Mouse (Mus musculus) telencephalon, adult 2 months (tissue): ENCODE data around the gene Camk2d.

Source experiments
- DNase-seq: peaks from one replicate; pipeline ENCODE4 v3.0.0-alpha.2; 2011; ENCODE audit warnings: low read depth, low spot score

The Camk2d gene

DNA sequence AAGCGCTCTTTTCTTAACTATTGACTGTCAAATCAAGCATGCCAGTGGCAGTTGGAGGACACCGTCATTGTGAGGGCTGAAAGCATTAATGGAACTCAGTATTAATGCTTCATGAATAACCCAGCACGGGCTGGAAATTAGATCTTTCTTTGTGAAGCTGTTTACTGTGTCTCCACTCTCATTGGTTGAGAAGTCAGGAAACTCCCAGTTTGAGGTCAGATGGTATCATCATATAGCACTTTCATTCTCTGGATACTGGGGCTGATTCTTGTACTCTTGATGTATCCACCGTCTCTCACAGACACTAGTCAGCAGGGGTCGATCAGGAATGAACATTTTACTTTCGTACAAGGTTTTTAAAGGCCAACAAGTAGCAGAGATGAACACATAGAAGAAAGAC, 54.6 kb downstream of the Camk2d start:
- DNase-seq: no peak

DNA sequence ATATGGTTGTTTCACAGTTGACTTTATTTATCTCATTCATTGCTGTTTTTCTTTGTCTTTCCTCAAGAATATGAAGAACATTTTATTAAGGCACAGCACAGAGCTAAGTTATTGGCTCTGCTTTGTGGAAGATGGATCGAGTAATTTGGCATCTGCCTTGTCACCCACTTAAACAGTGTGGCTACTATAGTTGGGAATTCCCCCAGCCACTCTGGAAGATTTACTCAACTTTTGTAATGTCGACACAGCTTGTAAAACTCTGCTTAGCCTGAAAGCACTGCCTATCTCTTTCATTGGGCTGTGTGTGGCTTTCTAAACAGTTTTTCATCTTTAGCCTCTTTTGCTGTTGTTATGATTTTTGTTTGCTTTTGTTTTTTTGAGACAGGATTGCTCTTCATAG, 56.3 kb downstream of the Camk2d start:
- DNase-seq: no peak

DNA sequence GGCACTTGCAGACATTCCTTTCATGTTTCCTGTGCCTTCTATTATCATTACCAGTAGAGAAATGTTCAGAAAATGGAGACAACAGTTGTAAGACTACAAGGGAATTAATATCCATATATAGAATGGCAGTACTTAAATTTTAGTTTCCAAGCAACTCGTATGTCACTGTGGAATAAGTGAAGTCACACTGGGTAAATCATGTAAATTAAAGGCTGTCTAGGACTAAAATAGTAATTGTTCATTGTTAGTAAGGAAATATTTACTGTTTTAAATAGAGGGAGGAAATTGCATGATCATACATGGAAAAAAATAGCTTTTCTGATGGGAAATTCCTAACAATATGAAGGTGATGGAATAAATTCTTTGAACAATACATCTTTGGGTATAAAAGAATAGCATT, 57.0 kb downstream of the Camk2d start:
- DNase-seq: no peak

DNA sequence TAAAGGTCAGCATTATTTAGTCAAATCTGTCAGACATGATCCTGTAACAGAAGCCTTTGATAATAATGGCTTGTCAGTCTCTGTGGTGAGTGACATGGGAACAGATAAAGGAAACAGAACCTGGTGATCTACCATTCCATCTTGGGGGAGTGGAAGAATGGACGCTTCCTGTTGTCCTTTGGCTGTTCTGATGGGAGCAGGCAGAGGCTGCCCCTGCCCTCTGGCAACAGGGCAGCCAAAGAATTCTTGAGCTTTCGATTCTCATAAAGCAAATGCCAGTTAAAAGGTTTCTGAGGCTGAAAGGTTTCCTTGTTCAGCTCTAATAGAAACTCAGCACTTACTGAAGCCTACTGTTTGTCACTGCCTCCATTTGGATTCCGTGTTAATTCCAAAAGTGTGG, 60.1 kb downstream of the Camk2d start:
- DNase-seq: no peak

DNA sequence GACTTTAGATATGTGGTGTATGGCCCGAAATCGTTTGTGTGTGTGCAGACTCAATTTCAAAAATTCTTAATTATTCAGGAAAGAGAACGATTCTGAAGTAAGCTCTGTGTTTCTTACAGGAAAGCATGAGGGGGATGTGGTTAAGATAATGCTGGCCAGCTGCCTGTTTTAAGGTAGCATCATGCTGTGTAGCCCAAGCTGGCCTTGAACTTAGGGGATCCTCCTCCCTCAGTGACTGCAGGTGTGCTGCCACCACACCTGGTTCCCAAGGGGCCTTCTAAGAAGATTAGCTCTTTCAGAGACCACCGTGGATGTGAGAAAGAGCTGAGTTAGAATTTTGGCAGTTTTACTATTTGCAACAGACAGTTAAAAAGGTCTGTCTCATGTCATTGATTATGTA, 61.8 kb downstream of the Camk2d start:
- no peak for DNase-seq

DNA sequence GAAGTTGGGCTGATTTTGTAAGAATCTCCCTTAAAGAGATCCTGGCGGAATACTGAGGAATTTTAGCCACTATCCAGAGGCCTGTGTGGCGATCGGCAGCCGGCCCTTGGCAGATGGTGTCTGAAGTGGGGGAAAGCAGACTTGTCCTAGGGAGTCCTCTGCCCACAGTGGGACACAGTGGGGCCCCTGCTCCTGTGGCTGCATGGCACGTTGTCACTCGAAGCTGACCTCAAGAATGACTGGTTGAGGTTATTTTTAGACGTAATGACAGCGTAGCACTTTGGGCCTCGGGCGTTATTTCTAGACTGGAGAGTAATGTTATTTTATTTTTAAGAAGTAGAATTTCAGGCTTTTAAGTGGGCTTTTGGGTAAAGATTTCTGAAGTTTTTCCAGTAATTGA, 62.7 kb downstream of the Camk2d start:
- DNase-seq: no peak

DNA sequence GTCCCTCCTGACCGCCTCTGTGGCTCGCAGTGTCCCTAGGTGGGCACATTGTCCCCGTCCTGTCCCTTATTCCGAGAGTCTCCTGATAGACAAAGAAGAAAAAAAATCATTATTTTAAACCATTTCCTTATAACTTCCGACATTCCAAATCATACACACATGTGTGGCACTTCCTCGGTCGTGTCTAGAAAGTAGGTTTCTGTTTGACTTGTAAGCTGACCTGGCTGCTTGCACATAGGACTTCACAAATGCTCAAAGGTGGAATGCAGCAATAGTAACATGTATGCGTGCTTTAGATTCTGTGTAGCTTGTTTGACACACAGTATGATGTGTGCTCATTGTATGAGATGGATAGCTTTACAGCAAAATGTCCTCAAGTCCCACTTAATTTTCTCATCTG, 63.1 kb downstream of the Camk2d start:
- no peak for DNase-seq

DNA sequence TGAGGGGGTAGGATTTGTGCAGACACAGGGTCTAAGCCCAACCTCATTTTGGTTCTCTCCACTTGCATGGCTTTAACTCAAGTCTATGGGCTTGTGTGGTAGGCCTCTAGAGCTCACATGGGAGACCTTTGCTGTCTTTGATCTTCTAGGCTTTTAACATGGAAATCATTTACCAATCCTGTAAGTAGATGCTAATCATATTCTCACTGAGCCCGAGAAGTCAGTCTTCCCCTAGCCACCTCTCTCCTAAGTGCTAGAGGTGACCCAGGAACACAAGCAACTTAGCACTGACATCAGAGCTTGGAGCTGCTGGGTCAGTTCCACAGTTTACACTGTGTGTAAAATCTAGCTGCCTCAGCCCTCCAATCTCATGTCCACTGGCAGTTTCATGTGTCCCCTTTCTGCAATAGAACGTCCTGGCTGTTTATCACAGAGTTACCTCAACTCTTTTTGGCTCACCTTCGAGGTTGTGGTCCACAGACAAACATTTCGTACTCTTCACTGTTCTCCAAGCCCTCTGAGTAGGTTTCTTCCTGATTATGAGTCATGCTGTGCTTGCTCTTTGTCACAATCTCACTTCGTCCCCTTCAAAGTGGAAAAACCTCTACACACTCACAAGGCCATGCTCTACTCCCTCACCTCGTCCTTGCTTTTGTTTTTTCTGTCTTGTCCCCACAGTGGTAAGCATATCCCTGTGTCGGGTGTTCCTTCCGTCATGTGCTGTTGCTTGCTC, 63.9 kb downstream of the Camk2d start:
- no peak for DNase-seq

DNA sequence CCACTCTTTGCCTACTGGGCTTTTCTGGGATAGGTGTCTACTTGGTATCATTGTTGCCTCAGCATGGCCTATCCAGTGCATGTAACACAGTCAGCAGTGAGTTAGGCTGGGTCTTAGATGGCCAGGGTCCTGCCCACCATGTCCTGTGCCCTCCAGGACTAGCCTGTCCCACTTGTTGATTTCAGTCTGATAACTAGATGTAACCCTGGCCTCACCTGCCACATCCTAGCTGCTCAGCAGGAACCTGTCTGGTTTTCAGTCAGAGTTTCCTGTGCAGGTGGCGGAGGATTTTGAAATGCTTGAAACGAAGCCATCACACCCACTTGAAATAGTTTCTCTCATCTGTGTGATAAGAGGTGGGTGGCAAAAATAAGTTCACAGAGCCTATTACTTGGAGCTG, 64.5 kb downstream of the Camk2d start:
- no peak for DNase-seq

DNA sequence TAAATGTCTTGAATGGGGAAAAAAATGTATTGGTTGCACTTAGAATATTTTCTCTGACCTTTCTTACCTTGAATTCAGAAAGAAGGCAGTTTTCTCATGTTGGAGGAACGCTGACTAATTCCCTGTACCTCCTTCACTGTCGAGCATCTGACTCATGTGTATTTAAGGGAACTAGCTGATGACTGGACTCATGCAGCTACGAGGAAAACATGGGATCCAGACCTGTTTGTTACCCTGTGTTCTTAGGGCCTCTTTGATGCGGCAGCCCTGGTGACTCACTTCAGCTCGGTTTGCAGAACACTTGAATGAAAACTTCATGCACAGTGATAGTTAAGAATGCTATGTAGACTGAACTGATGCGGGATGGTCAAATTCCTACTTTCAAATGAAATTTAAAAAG, 64.9 kb downstream of the Camk2d start:
- DNase-seq: no peak

DNA sequence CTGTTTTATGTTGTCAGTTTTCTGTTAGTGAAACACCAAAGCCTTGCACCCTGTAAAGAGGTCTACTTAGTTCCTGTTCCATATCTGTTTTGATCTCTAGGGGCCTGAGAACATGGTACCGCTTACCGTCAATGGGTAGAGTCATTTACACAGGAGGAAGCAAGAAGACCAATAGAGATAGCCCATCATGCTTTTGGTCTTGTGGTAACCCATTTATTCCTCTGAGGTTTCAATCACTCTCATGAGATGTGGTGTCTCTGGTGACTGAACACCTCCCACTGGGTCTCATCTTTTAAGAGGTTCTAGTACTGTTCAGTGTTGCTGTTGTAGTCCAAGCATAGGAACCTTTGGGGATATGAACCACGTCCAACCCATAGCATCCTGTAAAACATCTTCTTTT, 65.8 kb downstream of the Camk2d start:
- no peak for DNase-seq

DNA sequence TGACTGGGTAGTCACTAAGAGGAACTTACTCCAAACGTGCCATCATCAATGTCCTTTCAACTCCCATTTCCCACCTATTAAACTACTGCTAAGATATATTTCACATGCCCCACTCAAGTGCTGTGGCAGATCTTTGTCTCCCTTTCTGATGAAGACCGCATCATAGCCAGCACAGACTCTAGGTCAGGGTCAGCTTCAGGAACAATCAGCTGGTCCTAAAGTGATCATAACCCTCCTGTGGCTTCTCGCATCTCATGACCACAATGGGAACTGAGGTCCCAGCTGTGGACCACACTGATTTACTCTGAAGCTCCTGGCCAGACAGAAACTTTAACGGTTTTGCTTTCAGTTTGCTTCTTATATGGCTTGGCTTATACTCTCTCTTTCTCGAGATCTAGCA, 67.3 kb downstream of the Camk2d start:
- DNase-seq: no peak

DNA sequence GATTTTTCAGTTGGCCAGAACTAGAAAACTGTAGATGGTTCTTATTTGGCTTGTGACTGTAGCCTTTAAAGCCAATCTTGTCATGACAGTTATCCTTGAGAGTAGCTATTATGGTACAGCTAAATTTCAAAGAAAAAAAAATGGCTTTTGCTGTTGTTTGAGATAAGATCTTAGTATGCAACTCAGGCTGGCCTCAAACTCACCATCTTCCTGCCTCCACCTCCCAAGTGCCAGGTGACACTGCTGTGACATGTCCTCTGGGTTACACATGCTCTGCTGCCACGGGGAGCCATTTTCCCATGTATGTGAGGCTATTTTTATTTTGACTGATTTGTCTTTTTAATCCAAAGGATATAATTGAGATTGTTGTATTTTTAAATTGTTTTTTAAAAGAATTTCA, 69.8 kb downstream of the Camk2d start:
- DNase-seq: no peak

DNA sequence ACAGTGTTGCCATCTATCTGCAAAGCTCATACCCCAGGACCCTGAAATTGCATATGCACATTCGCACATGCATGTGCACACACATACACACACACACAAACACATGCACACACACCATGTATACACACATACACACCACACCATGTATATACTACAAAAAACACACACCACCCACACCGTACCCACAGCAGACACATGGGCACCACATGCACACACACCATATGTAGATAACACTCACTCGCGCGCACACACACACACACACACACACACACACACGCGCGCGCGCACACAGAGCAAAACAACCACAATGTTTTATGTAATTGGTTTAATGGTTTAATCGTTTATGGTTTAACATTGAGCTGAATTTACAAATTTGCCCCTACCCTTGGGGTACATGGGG, 70.9 kb downstream of the Camk2d start:
- DNase-seq: no peak

DNA sequence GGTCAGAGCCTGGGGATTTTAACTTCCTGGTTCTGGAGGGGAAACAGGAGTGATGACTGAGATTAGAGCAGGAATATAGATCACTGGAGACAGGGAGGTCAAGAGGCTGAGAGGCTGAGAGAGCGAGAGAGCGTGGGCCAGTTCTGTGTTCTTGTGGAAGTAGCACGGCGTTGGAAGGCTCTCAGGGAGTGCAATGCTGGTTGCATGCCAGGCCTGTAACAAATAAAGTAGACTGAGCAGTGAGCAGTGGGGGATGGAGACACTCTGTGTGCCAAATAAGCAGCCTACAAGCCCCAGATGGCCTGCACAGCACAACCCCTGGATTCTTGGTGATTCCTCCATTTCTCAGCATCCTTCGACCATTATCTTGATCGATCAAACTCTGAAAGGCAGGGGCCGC, 71.3 kb downstream of the Camk2d start:
- DNase-seq: peak; percentile 29

DNA sequence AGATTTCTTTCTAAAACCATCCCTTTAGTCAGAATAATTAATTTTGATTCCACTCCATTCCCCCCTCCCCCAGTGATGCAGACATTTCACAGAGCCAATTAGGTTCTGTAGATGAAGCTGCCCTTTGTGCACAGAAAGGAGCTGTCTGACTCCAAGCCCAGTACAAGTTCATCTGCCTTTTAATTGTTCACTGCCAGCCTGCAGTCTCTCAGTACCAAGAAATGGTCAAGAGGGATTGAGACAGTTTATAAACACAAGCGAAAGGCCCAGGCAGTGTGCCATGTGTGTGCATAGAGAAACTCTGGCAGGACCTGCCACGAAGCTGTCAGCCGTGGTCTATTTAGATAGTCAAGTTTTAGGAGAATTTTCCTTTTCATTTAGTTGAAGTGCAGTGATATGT, 72.0 kb downstream of the Camk2d start:
- no peak for DNase-seq

DNA sequence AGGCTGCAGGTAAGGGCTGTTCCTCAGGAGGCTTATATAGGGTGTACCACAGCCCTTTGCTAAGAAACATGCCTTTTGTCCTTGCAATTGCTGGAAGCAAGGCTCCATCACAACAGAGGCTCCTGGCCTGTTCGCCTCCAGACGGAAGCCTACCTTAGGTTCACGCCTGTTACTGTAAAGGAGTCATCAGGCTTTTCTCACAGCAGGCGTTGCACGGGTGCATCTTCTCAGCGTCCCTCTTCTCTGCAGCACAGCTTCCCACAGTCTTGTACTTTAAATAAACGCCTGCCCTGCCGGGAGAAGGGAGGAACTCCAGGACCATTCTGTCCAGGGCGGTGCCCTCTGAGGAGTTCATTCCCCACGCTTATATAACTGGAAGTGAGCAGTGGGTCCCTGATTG, 72.6 kb downstream of the Camk2d start:
- DNase-seq: no peak

DNA sequence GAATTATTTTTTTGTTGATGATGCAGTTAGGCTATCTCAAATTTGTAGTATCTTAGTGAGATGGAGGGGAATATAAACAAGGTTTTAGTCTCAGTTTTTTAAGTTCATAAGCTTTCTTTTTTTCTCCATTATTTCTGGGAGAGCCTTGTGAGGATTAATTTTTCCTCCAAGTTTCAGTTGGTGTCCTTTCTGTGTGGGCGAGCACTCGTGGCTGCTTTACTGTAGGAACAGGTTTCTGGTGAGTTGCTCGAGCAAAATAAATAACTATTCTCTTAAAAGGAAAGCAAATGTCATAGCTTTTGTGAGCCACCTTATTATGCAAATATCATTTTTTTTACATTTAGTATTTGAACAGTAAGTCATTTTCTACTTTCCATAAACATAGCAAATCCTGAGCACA, 74.3 kb downstream of the Camk2d start:
- no peak for DNase-seq

DNA sequence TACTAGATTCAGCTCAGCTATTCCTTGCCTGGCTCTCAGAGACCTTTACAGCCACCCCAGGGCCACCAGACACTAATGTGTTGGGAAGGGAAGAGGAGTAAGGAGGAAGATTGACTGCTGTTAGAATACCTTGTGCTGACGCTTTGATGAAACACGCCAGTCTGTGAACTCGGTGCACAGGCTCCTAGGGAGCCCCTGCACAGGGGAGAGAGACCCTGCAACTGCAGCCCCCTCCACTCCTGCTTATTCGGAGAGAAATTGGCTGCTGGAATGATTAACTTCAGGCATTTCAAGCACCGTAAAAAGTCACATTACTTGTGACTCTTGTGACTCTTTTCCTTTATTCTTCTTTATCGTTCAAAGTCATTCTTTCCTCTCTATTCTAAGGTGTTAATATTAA, 75.2 kb downstream of the Camk2d start:
- DNase-seq: no peak

DNA sequence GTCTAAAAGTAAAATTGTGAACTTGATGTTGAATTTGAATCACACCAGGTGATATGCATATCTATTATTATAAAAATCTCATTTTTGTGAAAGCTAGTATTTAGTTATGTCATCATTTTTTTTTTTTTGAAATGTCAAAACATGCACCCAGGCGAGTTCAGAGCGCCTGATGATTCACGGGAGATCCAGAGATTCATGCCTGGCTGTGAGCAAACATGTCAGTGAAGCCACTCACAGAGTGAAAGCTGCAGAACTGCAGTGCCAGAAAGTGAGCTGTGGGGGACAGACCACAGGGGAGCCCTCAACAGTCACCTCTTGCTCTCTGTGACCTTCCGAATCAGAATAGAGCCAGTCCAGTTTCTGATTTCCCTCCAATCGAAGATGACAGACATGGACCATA, 84.9 kb downstream of the Camk2d start:
- no peak for DNase-seq

DNA sequence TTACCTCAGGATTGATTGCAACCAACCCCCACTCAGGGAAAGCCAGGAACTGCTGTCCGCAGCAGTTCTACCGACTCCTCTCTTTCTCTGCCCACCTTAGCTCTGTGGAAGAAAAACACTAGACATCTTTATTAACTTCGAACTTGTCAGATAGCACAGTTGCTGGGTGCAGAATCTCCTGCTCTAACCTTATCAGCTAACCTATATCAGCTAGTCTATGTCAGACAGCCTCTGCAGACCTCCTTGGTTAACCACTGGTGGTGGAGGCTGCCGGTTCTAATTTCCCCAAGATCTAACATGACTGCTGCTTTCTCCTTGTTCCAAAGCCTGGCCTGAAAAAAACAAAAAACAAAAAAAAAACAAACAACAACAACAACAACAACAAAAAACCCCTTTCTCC, 85.9 kb downstream of the Camk2d start:
- DNase-seq: no peak

DNA sequence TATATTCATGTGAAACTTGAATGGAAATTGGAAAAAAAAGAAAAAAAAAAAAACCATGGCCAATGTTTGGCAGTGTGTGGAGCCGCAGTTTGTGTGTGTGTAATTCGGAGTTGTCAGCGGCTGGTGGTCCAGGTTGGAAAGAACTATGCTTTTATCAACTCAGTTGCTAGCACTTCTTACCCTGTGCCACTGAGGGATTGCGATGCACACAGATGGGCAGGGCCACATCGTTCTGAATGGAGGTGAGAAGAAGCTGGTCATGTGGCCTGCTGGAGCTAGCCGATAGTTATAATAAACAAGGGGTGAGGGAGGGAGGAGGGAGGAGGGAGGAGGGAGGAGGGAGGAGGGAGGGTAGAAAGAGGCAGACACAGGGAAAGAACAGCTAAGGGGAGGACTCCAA, 89.3 kb downstream of the Camk2d start:
- no peak for DNase-seq

DNA sequence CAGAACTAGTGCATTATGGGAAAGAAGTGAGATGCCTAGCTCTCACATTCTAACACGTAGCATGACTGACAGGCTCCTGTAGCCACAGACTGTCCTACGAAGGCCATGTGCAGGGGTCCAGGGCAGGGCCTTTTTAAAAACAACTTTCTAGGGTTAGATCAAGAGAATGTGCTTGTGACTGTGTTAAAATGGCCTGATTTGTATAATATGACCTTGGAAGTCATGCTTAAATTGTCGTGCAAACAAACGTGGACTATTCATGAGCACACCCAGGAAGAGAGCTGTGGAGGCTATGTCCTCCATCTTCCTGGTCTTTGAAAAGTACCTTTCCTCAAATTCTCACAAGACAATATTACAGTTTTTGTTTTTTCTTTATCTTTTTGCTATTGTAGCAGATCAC, 91.0 kb downstream of the Camk2d start:
- no peak for DNase-seq

DNA sequence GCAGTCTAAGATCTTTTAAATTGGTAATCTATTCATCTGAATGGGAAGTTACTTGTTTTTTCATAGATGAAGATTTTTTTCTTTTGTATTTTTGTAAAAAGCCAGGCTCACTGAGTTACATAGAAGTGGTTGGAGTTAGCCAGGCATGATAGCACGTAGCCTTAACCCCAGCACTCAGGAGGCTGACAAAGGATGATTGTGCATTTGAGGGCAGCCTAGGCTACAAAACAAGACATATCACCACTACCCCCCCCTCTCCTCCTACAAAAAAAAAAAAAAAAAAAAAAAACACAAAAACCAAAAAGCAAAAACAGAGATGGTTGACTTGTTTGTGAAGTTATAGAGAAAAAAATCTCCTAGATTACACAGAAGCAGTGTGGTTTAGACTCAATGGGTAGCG, 92.4 kb downstream of the Camk2d start:
- no peak for DNase-seq
